Mouse (Mus musculus) testis, adult 2 months (tissue): ENCODE measurements at regions not wholly inside any gene's neighbourhood (a gene's known extent, or its start where the extent isn't known, plus 50 kb on each side); places are given as distances from the start of the nearest gene placed in this dataset.

Source experiments
- CTCF ChIP-seq: fragments of 200-500 bp; IDR thresholded peaks from 2 replicates; pipeline ENCODE4 v1.5.1; 2012; ENCODE audit warnings: low read depth, mild to moderate bottlenecking, inconsistent platforms, low read length, moderate library complexity; ENCODE audit not compliant: control insufficient read depth, insufficient read depth, insufficient replicate concordance
- POLR2A ChIP-seq: fragments of 200-500 bp; IDR thresholded peaks from 2 replicates; pipeline ENCODE4 v1.6.1; 2012; ENCODE audit warnings: low read depth, mild to moderate bottlenecking, inconsistent platforms, low read length, moderate library complexity; ENCODE audit not compliant: control insufficient read depth

GRCm38 (mm10) chr9:13966212-13966611, 138.7 kb downstream of the Fam76b start:
- no peak for TF ChIP-seq POLR2A
- no peak for TF ChIP-seq CTCF
